Mouse (Mus musculus) neural tube, embryonic 15.5 days (tissue): ENCODE results near the gene Gm3336. TPM values are rescaled to one million over a fixed set of nuclear protein-coding genes. Genes with fewer than 3 reads are reported as not detected.
A peak's percentile ranks its signal among the peaks of the same experiment; 100 is the strongest.

Experiments used
- ATAC-seq: fragments of 200-750 bp; cut with Nextera tagmentation; 2 replicates; pipeline ENCODE4 v1.8.0; 2017; ENCODE audit warnings: mild to moderate bottlenecking, moderate TSS enrichment, moderate library complexity; ENCODE audit not compliant: low FRiP score
- H3K27ac ChIP-seq: fragments of 300-500 bp; sonication (generic); replicated peaks from 2 replicates; pipeline ENCODE4 v1.5.1; 2015; ENCODE audit warnings: mild to moderate bottlenecking, inconsistent platforms
- H3K27me3 ChIP-seq: fragments of 300-500 bp; sonication (generic); replicated peaks from 2 replicates; pipeline ENCODE4 v1.6.1; 2015; ENCODE audit warnings: inconsistent platforms
- H3K36me3 ChIP-seq: fragments of 300-500 bp; sonication (generic); 2 replicates; pipeline ENCODE4 v1.6.1; 2015; ENCODE audit warnings: inconsistent platforms
- H3K4me1 ChIP-seq: fragments of 300-500 bp; sonication (generic); 2 replicates; pipeline ENCODE4 v1.6.1; 2015; ENCODE audit warnings: inconsistent platforms
- H3K4me2 ChIP-seq: fragments of 300-500 bp; sonication (generic); 2 replicates; pipeline ENCODE4 v1.6.1; 2015; ENCODE audit warnings: inconsistent platforms, mild to moderate bottlenecking, moderate library complexity
- H3K4me3 ChIP-seq: fragments of 300-500 bp; sonication (generic); replicated peaks from 2 replicates; pipeline ENCODE4 v1.5.1; 2015; ENCODE audit warnings: mild to moderate bottlenecking, inconsistent platforms
- H3K9ac ChIP-seq: fragments of 300-500 bp; sonication (generic); replicated peaks from 2 replicates; pipeline ENCODE4 v1.6.1; 2015; ENCODE audit warnings: mild to moderate bottlenecking, inconsistent platforms
- H3K9me3 ChIP-seq: fragments of 300-500 bp; sonication (generic); replicated peaks from 2 replicates; pipeline ENCODE4 v1.6.1; 2016; ENCODE audit warnings: inconsistent platforms
- WGBS: fragments of 180-500 bp; shearing (Covaris S2); methylation state at CpG from one replicate; pipeline ENCODE4 v1.1.7; 2015; ENCODE audit warnings: mixed read lengths; 5-methylcytosine and 5-hydroxymethylcytosine counted together
- polyA plus RNA-seq: library from polyadenylated mRNA; unstranded; fragments of >200 nt; fragmentation: Nextera tagmentation; extraction: Ambion mirVana; gene quantifications from 2 replicates; pipeline ENCODE4 v1.2.1, GENCODE M21; 2015

The Gm3336 gene
- polyA plus RNA-seq, 1 experiment from 2014 or later, result not detected

- 90% methylated on average over 16 of the region's 16 CpGs for WGBS
- ATAC-seq, result peak; percentile 11; the same call in 1 of the 2 replicates
- no peak overlapping the region for H3K27ac ChIP-seq
- peaks cover 48% of the 10 kb centered on the region for H3K4me1 ChIP-seq
- H3K36me3 ChIP-seq, result peaks cover 53% of the 10 kb centered on the region
- H3K4me3 ChIP-seq, result no peak overlapping the region
- 0 out of 2 replicates have a peak, but pooled peaks cover 4% of the 10 kb centered on the region for H3K27me3 ChIP-seq
- no peak overlapping the region for H3K4me2 ChIP-seq
- H3K9me3 ChIP-seq, result no peaks in the 10 kb centered on the region
- no peak overlapping the region for H3K9ac ChIP-seq
Measured at GRCm38 (mm10) chr8:70768956-70769355, 50.6 kb downstream of the Gm3336 start.

GRCm38 (mm10) chr8:70769359-70769758 lies 51.0 kb downstream of the Gm3336 start:
- peaks cover 57% of the 10 kb centered on the region for H3K36me3 ChIP-seq

GRCm38 (mm10) chr8:70769858-70770257 lies 51.5 kb downstream of the Gm3336 start:
- 0 out of 2 replicates have a peak, but pooled peaks cover 4% of the 10 kb centered on the region for H3K27me3 ChIP-seq
- H3K27ac ChIP-seq, result no peak overlapping the region
- ATAC-seq, result no peak
- 75% methylated on average over 12 of the region's 12 CpGs for WGBS
- H3K4me2 ChIP-seq, result no peak overlapping the region
- H3K9ac ChIP-seq, result no peak overlapping the region
- no peaks in the 10 kb centered on the region for H3K9me3 ChIP-seq
- H3K36me3 ChIP-seq, result peaks cover 62% of the 10 kb centered on the region
- no peak overlapping the region for H3K4me3 ChIP-seq
- H3K4me1 ChIP-seq, result peaks cover 57% of the 10 kb centered on the region

More at GRCm38 (mm10) chr8:70769359-70769758, 51.0 kb downstream of the Gm3336 start:
- Histone ChIP-seq H3K4me2 (no peak overlapping the region), H3K27me3 (0 out of 2 replicates have a peak, but pooled peaks cover 4% of the 10 kb centered on the region), H3K9ac (no peak overlapping the region), H3K4me1 (peaks cover 52% of the 10 kb centered on the region), H3K4me3 (no peak overlapping the region), H3K27ac (no peak overlapping the region), H3K9me3 (no peaks in the 10 kb centered on the region)
- peak; percentile 75 for ATAC-seq
- WGBS, result 8% methylated on average over 26 of the region's 26 CpGs

- peaks cover 63% of the 10 kb centered on the region for H3K36me3 ChIP-seq
- no peak overlapping the region for H3K4me2 ChIP-seq
- no peak for ATAC-seq
- H3K27me3 ChIP-seq, result 0 out of 2 replicates have a peak, but pooled peaks cover 4% of the 10 kb centered on the region
- no peak overlapping the region for H3K4me3 ChIP-seq
- no peaks in the 10 kb centered on the region for H3K9me3 ChIP-seq
- H3K9ac ChIP-seq, result no peak overlapping the region
- no peak overlapping the region for H3K27ac ChIP-seq
- 97% methylated on average over 13 of the region's 13 CpGs for WGBS
- peaks cover 64% of the 10 kb centered on the region for H3K4me1 ChIP-seq
Measured at GRCm38 (mm10) chr8:70770748-70771147, 52.4 kb downstream of the Gm3336 start.

GRCm38 (mm10) chr8:70771217-70771616 lies 52.9 kb downstream of the Gm3336 start:
- Histone ChIP-seq H3K4me3 (no peak overlapping the region), H3K27ac (no peak overlapping the region), H3K9me3 (no peaks in the 10 kb centered on the region), H3K4me2 (no peak overlapping the region), H3K27me3 (0 out of 2 replicates have a peak, but pooled peaks cover 4% of the 10 kb centered on the region), H3K4me1 (peaks cover 63% of the 10 kb centered on the region), H3K9ac (no peak overlapping the region), H3K36me3 (peaks cover 63% of the 10 kb centered on the region)
- 89% methylated on average over 7 of the region's 7 CpGs for WGBS
- ATAC-seq, result no peak

GRCm38 (mm10) chr8:70772075-70772474 lies 53.7 kb downstream of the Gm3336 start:
- no peak for ATAC-seq
- H3K4me3 ChIP-seq, result no peak overlapping the region

More at GRCm38 (mm10) chr8:70772075-70772474, 53.7 kb downstream of the Gm3336 start:
- H3K27ac ChIP-seq, result no peak overlapping the region
- H3K9ac ChIP-seq, result no peak overlapping the region
- 93% methylated on average over 13 of the region's 13 CpGs for WGBS
- peaks cover 63% of the 10 kb centered on the region for H3K36me3 ChIP-seq
- H3K27me3 ChIP-seq, result no peaks in the 10 kb centered on the region
- H3K4me2 ChIP-seq, result no peak overlapping the region
- H3K9me3 ChIP-seq, result no peaks in the 10 kb centered on the region
- peaks cover 54% of the 10 kb centered on the region for H3K4me1 ChIP-seq

Other genes starting within 250 kb of the Gm3336 start
- gene Klhl26, start 241.6 kb upstream of the Gm3336 start, polyA plus RNA-seq, result 33.3 and 35.0 TPM in 2 replicates
- gene Tmem59l, start 231.2 kb upstream of the Gm3336 start, polyA plus RNA-seq, result 153 and 188 TPM in 2 replicates
- 7.9 and 8.7 TPM in 2 replicates for gene Crlf1, start 225.4 kb upstream of the Gm3336 start, polyA plus RNA-seq
- gene Rex1bd, start 211.8 kb upstream of the Gm3336 start, polyA plus RNA-seq, result 165 and 181 TPM in 2 replicates
- 653 and 714 TPM in 2 replicates for gene Uba52, start 207.7 kb upstream of the Gm3336 start, polyA plus RNA-seq
- gene Fkbp8, start 190.8 kb upstream of the Gm3336 start, polyA plus RNA-seq, result 381 and 389 TPM in 2 replicates
- gene Kxd1, start 190.6 kb upstream of the Gm3336 start, polyA plus RNA-seq, result 44.4 and 51.1 TPM in 2 replicates
- 14.7 and 19.2 TPM in 2 replicates for gene Ell, start 179.1 kb upstream of the Gm3336 start, polyA plus RNA-seq
- gene Isyna1, start 124.2 kb upstream of the Gm3336 start, polyA plus RNA-seq, result 137 and 142 TPM in 2 replicates
- 170 and 175 TPM in 2 replicates for gene Ssbp4, start 109.7 kb upstream of the Gm3336 start, polyA plus RNA-seq
- 1.5 and 2.6 TPM in 2 replicates for gene Lrrc25, start 102.4 kb upstream of the Gm3336 start, polyA plus RNA-seq
- gene Gdf15, start 86.1 kb upstream of the Gm3336 start, polyA plus RNA-seq, result 0.22 TPM in 2 replicates
- gene Pgpep1, start 58.2 kb upstream of the Gm3336 start, polyA plus RNA-seq, result 78.6 TPM in 2 replicates
- 191 and 206 TPM in 2 replicates for gene Lsm4, start 45.3 kb upstream of the Gm3336 start, polyA plus RNA-seq
- gene Jund, start 19.6 kb upstream of the Gm3336 start, polyA plus RNA-seq, result 73.7 and 82.7 TPM in 2 replicates
- 0.04 and 0.09 TPM in 2 replicates for gene Iqcn, start 15.1 kb upstream of the Gm3336 start, polyA plus RNA-seq
- 0.17 and 0.40 TPM in 2 replicates for gene Pde4c, start 5.2 kb downstream of the Gm3336 start, polyA plus RNA-seq
- gene Rab3a, start 36.1 kb downstream of the Gm3336 start, polyA plus RNA-seq, result 536 and 627 TPM in 2 replicates
- gene Mpv17l2, start 42.4 kb downstream of the Gm3336 start, polyA plus RNA-seq, result 40.5 and 43.5 TPM in 2 replicates
- gene Pik3r2, start 58.2 kb downstream of the Gm3336 start, polyA plus RNA-seq, result 97.5 and 102 TPM in 2 replicates
- gene Mast3, start 86.5 kb downstream of the Gm3336 start, polyA plus RNA-seq, result 18.9 and 21.0 TPM in 2 replicates
- 0.14 and 1.4 TPM in 2 replicates for gene Il12rb1, start 89.9 kb downstream of the Gm3336 start, polyA plus RNA-seq
- 7.8 and 8.5 TPM in 2 replicates for gene Arrdc2, start 121.2 kb downstream of the Gm3336 start, polyA plus RNA-seq
- 17.6 and 18.6 TPM in 2 replicates for gene Kcnn1, start 144.7 kb downstream of the Gm3336 start, polyA plus RNA-seq
- gene Ccdc124, start 155.4 kb downstream of the Gm3336 start, polyA plus RNA-seq, result 162 and 163 TPM in 2 replicates
- gene Slc5a5, start 174.2 kb downstream of the Gm3336 start, polyA plus RNA-seq, result 3.0 and 3.3 TPM in 2 replicates
- gene Rpl18a, start 178.9 kb downstream of the Gm3336 start, polyA plus RNA-seq, result 2,109 and 2,618 TPM in 2 replicates
- 59.5 and 64.6 TPM in 2 replicates for gene Map1s, start 187.4 kb downstream of the Gm3336 start, polyA plus RNA-seq